Mouse (Mus musculus) urinary bladder, postnatal 36 days (tissue): ENCODE measurements around the gene Gm16181.

Experiments
- DNase-seq, 2 experiments: peaks; one replicate each; pipeline ENCODE4 v3.0.0; 2022; ENCODE audit warnings: low spot score in 2 of 2, mixed read lengths in 1 of 2

Gene Gm16181

GRCm38 (mm10) chr17:35220156-35220952 lies at the start of gene Gm16181:
Gene Gm16181 (plus strand): TSS chr17:35220834.
- no peak for DNase-seq

GRCm38 (mm10) chr17:35172445-35173234 lies 48.0 kb upstream of the Gm16181 start:
- DNase-seq = no peak

- no peak for DNase-seq
Measured at GRCm38 (mm10) chr17:35173329-35173728, 47.3 kb upstream of the Gm16181 start.

GRCm38 (mm10) chr17:35174201-35174977 lies 46.2 kb upstream of the Gm16181 start:
- no peak for DNase-seq

GRCm38 (mm10) chr17:35175382-35175781 lies 45.3 kb upstream of the Gm16181 start:
- DNase-seq = no peak

GRCm38 (mm10) chr17:35175968-35176367 lies 44.7 kb upstream of the Gm16181 start, which contains the start of gene Aif1:
Gene Aif1 (minus strand): TSS chr17:35176068.
- DNase-seq = no peak

- peak; percentile 54 to 70 for DNase-seq
Measured at GRCm38 (mm10) chr17:35178528-35178927, 42.1 kb upstream of the Gm16181 start.

GRCm38 (mm10) chr17:35180093-35180492 lies 40.5 kb upstream of the Gm16181 start:
- DNase-seq = no peak

- peak; percentile 71 to 80 for DNase-seq
Measured at GRCm38 (mm10) chr17:35185639-35186611, 34.7 kb upstream of the Gm16181 start.

- no peak for DNase-seq
Measured at GRCm38 (mm10) chr17:35186681-35187080, 34.0 kb upstream of the Gm16181 start.

- DNase-seq = no peak
Measured at GRCm38 (mm10) chr17:35187345-35187744, 33.3 kb upstream of the Gm16181 start.

- no peak for DNase-seq
Measured at GRCm38 (mm10) chr17:35187959-35188610, 32.5 kb upstream of the Gm16181 start, which contains the start of gene Lst1. Gene Lst1 (minus strand): TSS chr17:35188439.

- no peak for DNase-seq
Measured at GRCm38 (mm10) chr17:35189186-35189585, 31.4 kb upstream of the Gm16181 start.

GRCm38 (mm10) chr17:35190096-35190495 lies 30.5 kb upstream of the Gm16181 start:
- DNase-seq = no peak

GRCm38 (mm10) chr17:35191723-35192122 lies 28.9 kb upstream of the Gm16181 start:
- no peak for DNase-seq

- DNase-seq = no peak
Measured at GRCm38 (mm10) chr17:35192924-35193323, 27.7 kb upstream of the Gm16181 start.

- no peak for DNase-seq
Measured at GRCm38 (mm10) chr17:35193881-35194843, 26.5 kb upstream of the Gm16181 start, which contains the start of gene Ltb. Gene Ltb (plus strand): TSS chr17:35194439.

GRCm38 (mm10) chr17:35194844-35195630 lies 25.6 kb upstream of the Gm16181 start:
- no peak for DNase-seq
